Mouse (Mus musculus) intestine, embryonic 15.5 days (tissue): ENCODE results near the gene Rnf31. TPM values are rescaled to one million over a fixed set of nuclear protein-coding genes. Genes with fewer than 3 reads are reported as not detected.

ENCODE experiments used
- ATAC-seq: fragments of 200-750 bp; cut with Nextera tagmentation; 2 replicates; pipeline ENCODE4 v1.8.0; 2017; ENCODE audit warnings: moderate TSS enrichment, moderate library complexity
- H3K27ac ChIP-seq: fragments of 300-500 bp; sonication (generic); 2 replicates; pipeline ENCODE4 v1.5.1; 2015; ENCODE audit warnings: mild to moderate bottlenecking, inconsistent platforms
- H3K27me3 ChIP-seq: fragments of 300-500 bp; sonication (generic); replicated peaks from 2 replicates; pipeline ENCODE4 v1.6.1; 2015; ENCODE audit warnings: inconsistent platforms
- H3K36me3 ChIP-seq: fragments of 300-500 bp; sonication (generic); 2 replicates; pipeline ENCODE4 v1.6.1; 2015; ENCODE audit warnings: inconsistent platforms
- H3K4me1 ChIP-seq: fragments of 300-500 bp; sonication (generic); replicated peaks from 2 replicates; pipeline ENCODE4 v1.6.1; 2015; ENCODE audit warnings: inconsistent platforms
- H3K4me2 ChIP-seq: fragments of 300-500 bp; sonication (generic); replicated peaks from 2 replicates; pipeline ENCODE4 v1.6.1; 2015; ENCODE audit warnings: mild to moderate bottlenecking, inconsistent platforms
- H3K4me3 ChIP-seq: fragments of 300-500 bp; sonication (generic); replicated peaks from 2 replicates; pipeline ENCODE4 v1.5.1; 2015; ENCODE audit warnings: inconsistent platforms
- H3K9ac ChIP-seq: fragments of 300-500 bp; sonication (generic); 2 replicates; pipeline ENCODE4 v1.6.1; 2015; ENCODE audit warnings: inconsistent platforms
- H3K9me3 ChIP-seq: fragments of 300-500 bp; sonication (generic); 2 replicates; pipeline ENCODE4 v1.6.1; 2016; ENCODE audit warnings: inconsistent platforms
- WGBS: fragments of 180-500 bp; shearing (Covaris S2); methylation state at CpG from one replicate; pipeline ENCODE4 v1.1.7; 2015; 5-methylcytosine and 5-hydroxymethylcytosine counted together
- polyA plus RNA-seq: library from polyadenylated mRNA; unstranded; fragments of >200 nt; fragmentation: Nextera tagmentation; extraction: Ambion mirVana; gene quantifications from 2 replicates; pipeline ENCODE4 v1.2.1, GENCODE M21; 2015

The Rnf31 gene
- polyA plus RNA-seq, 1 experiment from 2014 or later = 16.3 TPM

- WGBS = under 1% methylated on average over 51 of the region's 51 CpGs
These were observed 31.1 kb upstream of the Rnf31 start, which contains the start of gene A730061H03Rik for GRCm38 (mm10) chr14:55560202-55561073. Gene A730061H03Rik (minus strand): TSS chr14:55560406.

GRCm38 (mm10) chr14:55561860-55562259 is 29.6 kb upstream of the Rnf31 start:
- 0 out of 2 replicates have a peak overlapping the region, but pooled peaks have one; percentile 68 for H3K4me2 ChIP-seq

More at GRCm38 (mm10) chr14:55560202-55561073, 31.1 kb upstream of the Rnf31 start, which contains the start of gene A730061H03Rik:
- Histone ChIP-seq H3K4me3 (peak within 1 kb of the TSS; percentile 61), H3K9ac (peak within 1 kb of the TSS; percentile 74), H3K9me3 (no peaks in the 10 kb centered on the region), H3K27ac (peak within 1 kb of the TSS; percentile 97), H3K27me3 (no peaks in the 10 kb centered on the region), H3K4me1 (peaks cover 13% of the 10 kb centered on the region), H3K4me2 (peak within 1 kb of the TSS; percentile 68), H3K36me3 (peaks cover 14% of the 10 kb centered on the region)
- peak; percentile 96 for ATAC-seq

DNA sequence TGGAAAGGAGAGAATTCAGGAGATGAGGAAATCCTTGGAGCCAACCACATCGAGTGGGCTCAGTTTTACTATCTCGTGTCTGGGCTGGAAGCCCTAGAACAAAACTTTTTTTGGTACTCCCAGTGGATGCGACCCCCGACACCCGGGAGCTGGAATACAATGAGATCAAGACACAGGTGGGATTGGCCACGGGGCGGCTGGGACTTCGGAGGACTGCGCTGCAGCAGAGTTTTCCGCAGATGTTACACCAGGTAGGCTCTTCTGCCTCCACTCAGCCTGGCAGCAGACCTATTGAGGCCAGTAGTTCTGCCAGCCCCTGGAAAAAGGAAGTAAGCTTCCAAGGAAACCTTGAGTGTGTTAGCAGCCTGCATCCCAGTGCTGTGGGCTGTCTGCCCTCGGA is 28.3 kb upstream of the Rnf31 start:
- H3K27me3 ChIP-seq = no peaks in the 10 kb centered on the region
- H3K9me3 ChIP-seq = no peaks in the 10 kb centered on the region
- ATAC-seq = no peak
- H3K9ac ChIP-seq = no peak overlapping the region
- H3K4me1 ChIP-seq = peaks cover 13% of the 10 kb centered on the region
- H3K27ac ChIP-seq = no peak overlapping the region
- H3K4me3 ChIP-seq = no peak overlapping the region
- H3K4me2 ChIP-seq = no peak overlapping the region
- H3K36me3 ChIP-seq = peaks cover 23% of the 10 kb centered on the region
- 91% methylated on average over 11 of the region's 11 CpGs for WGBS

More at GRCm38 (mm10) chr14:55561860-55562259, 29.6 kb upstream of the Rnf31 start:
- H3K9me3 ChIP-seq = no peaks in the 10 kb centered on the region
- no peaks in the 10 kb centered on the region for H3K27me3 ChIP-seq
- H3K9ac ChIP-seq = no peak overlapping the region
- WGBS = 84% methylated on average over 10 of the region's 10 CpGs
- peaks cover 22% of the 10 kb centered on the region for H3K36me3 ChIP-seq
- no peak for ATAC-seq
- H3K27ac ChIP-seq = no peak overlapping the region
- H3K4me1 ChIP-seq = peaks cover 13% of the 10 kb centered on the region
- no peak overlapping the region for H3K4me3 ChIP-seq

- no peak overlapping the region for H3K9ac ChIP-seq
- no peak overlapping the region for H3K4me3 ChIP-seq
- H3K27ac ChIP-seq = no peak overlapping the region
- H3K4me1 ChIP-seq = peaks cover 13% of the 10 kb centered on the region
- H3K27me3 ChIP-seq = no peaks in the 10 kb centered on the region
- WGBS = 67% methylated on average over 3 of the region's 3 CpGs
- no peak overlapping the region for H3K4me2 ChIP-seq
- ATAC-seq = no peak
- peaks cover 29% of the 10 kb centered on the region for H3K36me3 ChIP-seq
- H3K9me3 ChIP-seq = no peaks in the 10 kb centered on the region
These were observed 25.8 kb upstream of the Rnf31 start for GRCm38 (mm10) chr14:55565748-55566147.

GRCm38 (mm10) chr14:55567496-55567895 is 24.0 kb upstream of the Rnf31 start:
- 74% methylated on average over 3 of the region's 3 CpGs for WGBS
- no peak for ATAC-seq

DNA sequence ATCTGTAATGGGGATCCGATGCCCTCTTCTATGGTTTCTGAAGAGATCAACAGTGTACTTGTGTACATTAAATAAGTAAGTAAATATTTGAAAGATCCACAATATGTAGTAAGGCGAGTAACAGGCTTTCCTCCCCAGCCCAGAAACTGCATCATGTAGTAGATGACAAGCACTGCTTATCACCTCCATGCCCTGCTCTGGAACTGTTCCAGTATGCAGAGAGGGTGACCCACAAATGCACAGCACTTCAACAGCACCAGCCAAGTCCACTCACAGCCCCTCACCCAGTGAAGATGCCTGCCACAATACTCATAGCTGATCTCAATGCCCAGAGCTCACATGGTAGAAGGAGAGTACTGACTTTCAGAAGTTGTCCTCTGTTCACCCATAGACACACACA is 20.9 kb upstream of the Rnf31 start:
- no peak overlapping the region for H3K4me2 ChIP-seq
- no peak overlapping the region for H3K4me3 ChIP-seq
- no peak overlapping the region for H3K9ac ChIP-seq
- no peaks in the 10 kb centered on the region for H3K27me3 ChIP-seq
- peaks cover 3% of the 10 kb centered on the region; the same call in 1 of the 2 replicates for H3K4me1 ChIP-seq
- H3K27ac ChIP-seq = no peak overlapping the region
- 85% methylated on average over 2 of the region's 2 CpGs for WGBS
- H3K36me3 ChIP-seq = peaks cover 13% of the 10 kb centered on the region; the same call in 1 of the 2 replicates
- no peaks in the 10 kb centered on the region for H3K9me3 ChIP-seq
- ATAC-seq = no peak

More at GRCm38 (mm10) chr14:55567496-55567895, 24.0 kb upstream of the Rnf31 start:
- no peak overlapping the region for H3K4me2 ChIP-seq
- no peaks in the 10 kb centered on the region for H3K4me1 ChIP-seq
- no peak overlapping the region for H3K4me3 ChIP-seq
- H3K27me3 ChIP-seq = no peaks in the 10 kb centered on the region
- no peak overlapping the region for H3K9ac ChIP-seq
- no peak overlapping the region for H3K27ac ChIP-seq
- H3K9me3 ChIP-seq = no peaks in the 10 kb centered on the region
- peaks cover 29% of the 10 kb centered on the region for H3K36me3 ChIP-seq

- ATAC-seq = no peak
- peaks cover 7% of the 10 kb centered on the region; the same call in 1 of the 2 replicates for H3K4me1 ChIP-seq
- no peak overlapping the region for H3K4me3 ChIP-seq
- H3K9me3 ChIP-seq = no peaks in the 10 kb centered on the region
- no peaks in the 10 kb centered on the region for H3K27me3 ChIP-seq
- peaks cover 6% of the 10 kb centered on the region; the same call in 1 of the 2 replicates for H3K36me3 ChIP-seq
- no peak overlapping the region for H3K9ac ChIP-seq
- H3K27ac ChIP-seq = no peak overlapping the region
- H3K4me2 ChIP-seq = no peak overlapping the region
These were observed 19.7 kb upstream of the Rnf31 start for GRCm38 (mm10) chr14:55571760-55572159.

DNA sequence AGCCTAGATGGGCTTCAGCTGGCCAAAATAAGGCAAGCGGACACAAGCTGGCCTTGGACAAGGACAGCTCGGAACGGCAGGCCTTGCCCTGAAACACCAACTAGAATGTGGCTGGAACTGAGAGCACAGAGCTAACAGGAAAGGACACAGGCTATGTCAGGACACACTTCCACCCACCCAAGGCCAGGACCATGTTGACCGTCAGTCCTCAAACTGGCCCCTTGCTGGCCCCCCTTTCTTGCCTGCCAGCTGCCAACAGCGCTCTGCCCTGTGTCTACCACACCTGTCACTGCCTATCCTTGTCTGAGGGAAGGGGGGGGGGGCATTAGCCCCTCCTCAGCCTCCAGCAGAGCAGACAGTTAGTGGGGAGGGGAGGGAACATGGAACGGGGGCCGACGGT is 16.2 kb upstream of the Rnf31 start, which contains the start of gene Fitm1:
Fitm1 (plus strand) TSS at position 316 of the 400 bp plus-strand sequence.
- H3K36me3 ChIP-seq = 0 out of 2 replicates have a peak, but pooled peaks cover 2% of the 10 kb centered on the region
- no peak within 1 kb of the TSS for H3K9ac ChIP-seq
- H3K9me3 ChIP-seq = no peaks in the 10 kb centered on the region
- H3K4me2 ChIP-seq = no peak within 1 kb of the TSS
- H3K27ac ChIP-seq = no peak within 1 kb of the TSS
- 65% methylated on average over 8 of the region's 8 CpGs for WGBS
- no peak within 1 kb of the TSS for H3K4me3 ChIP-seq
- peaks cover 10% of the 10 kb centered on the region for H3K4me1 ChIP-seq
- H3K27me3 ChIP-seq = no peaks in the 10 kb centered on the region
- ATAC-seq = no peak

GRCm38 (mm10) chr14:55575711-55576110 is 15.8 kb upstream of the Rnf31 start:
- 70% methylated on average over 13 of the region's 13 CpGs for WGBS
- peaks cover 10% of the 10 kb centered on the region for H3K4me1 ChIP-seq
- H3K27me3 ChIP-seq = no peaks in the 10 kb centered on the region
- no peak for ATAC-seq
- peaks cover 6% of the 10 kb centered on the region; the same call in 1 of the 2 replicates for H3K36me3 ChIP-seq
- no peak overlapping the region for H3K27ac ChIP-seq
- no peak overlapping the region for H3K4me3 ChIP-seq
- no peak overlapping the region for H3K9ac ChIP-seq
- no peaks in the 10 kb centered on the region for H3K9me3 ChIP-seq
- no peak overlapping the region for H3K4me2 ChIP-seq

GRCm38 (mm10) chr14:55576376-55576775 is 15.1 kb upstream of the Rnf31 start:
- no peak overlapping the region for H3K27ac ChIP-seq
- H3K4me2 ChIP-seq = no peak overlapping the region
- H3K9me3 ChIP-seq = no peaks in the 10 kb centered on the region
- no peak for ATAC-seq
- no peak overlapping the region for H3K9ac ChIP-seq
- 80% methylated on average over 16 of the region's 16 CpGs for WGBS
- peaks cover 10% of the 10 kb centered on the region for H3K36me3 ChIP-seq
- peaks cover 10% of the 10 kb centered on the region for H3K4me1 ChIP-seq
- no peak overlapping the region for H3K4me3 ChIP-seq
- H3K27me3 ChIP-seq = no peaks in the 10 kb centered on the region

DNA sequence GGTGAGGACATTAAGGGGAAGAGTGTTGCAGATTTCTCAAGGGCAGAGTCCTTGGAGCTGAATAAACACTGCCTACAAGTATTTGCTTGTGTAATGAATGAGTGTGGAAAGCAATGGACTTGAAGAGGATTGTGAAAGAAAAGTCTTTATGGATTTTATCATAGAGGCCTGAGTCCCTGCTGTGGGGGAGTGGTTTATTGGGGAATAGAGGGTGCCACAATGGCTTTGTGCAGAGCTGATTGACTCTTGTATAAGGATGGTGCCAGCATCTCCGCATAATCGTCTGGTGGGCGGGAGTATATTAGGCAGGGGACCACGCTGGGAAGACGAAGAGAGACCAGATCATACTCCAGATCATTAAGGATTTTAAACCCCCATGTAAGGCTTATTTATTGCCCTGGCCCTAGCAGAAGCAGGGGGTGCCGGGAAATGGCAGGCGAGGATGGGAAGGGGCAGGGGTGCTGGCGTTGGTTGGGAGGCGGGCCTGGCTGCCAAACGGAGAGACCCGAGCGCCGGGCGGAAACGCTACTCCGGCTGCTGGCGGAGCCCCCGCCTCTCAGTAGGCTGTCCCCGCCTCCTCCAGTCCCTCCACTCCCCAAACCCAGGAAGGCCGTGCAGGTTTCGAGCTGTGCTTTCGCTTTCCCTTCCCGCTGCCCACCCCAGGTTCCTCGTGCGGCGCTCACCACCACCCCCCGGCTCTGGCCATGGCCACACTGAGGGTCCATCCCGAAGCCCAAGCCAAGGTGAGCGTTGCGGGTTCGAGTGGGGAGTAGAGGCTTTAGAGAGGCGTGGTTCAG is 13.4 kb upstream of the Rnf31 start, which contains the start of gene Psme1:
Psme1 (plus strand) TSS at position 253 of the 797 bp plus-strand sequence.
- Histone ChIP-seq H3K27ac (peak within 1 kb of the TSS; percentile 88), H3K9me3 (no peaks in the 10 kb centered on the region), H3K36me3 (peaks cover 13% of the 10 kb centered on the region), H3K27me3 (no peaks in the 10 kb centered on the region), H3K4me2 (peak within 1 kb of the TSS; percentile 79), H3K9ac (peak within 1 kb of the TSS; percentile 92), H3K4me1 (peaks cover 10% of the 10 kb centered on the region), H3K4me3 (peak within 1 kb of the TSS; percentile 79)
- peak; percentile 94 for ATAC-seq
- under 1% methylated on average over 32 of the region's 32 CpGs for WGBS
